Mouse (Mus musculus) G1E (cell line): ENCODE results near the gene Cish.

Experiments
- CTCF ChIP-seq: IDR thresholded peaks from 2 replicates; pipeline ENCODE4 v1.5.1; 2012; ENCODE audit warnings: low read depth, low read length, inconsistent platforms, mixed read lengths
- GATA2 ChIP-seq: IDR thresholded peaks from 2 replicates; pipeline ENCODE4 v1.6.1; 2012; ENCODE audit warnings: low read depth, low read length, inconsistent platforms, borderline replicate concordance

- TF ChIP-seq CTCF, result no peak
- TF ChIP-seq GATA2, result no peak
Measured at GRCm38 (mm10) chr9:107263912-107264311, 31.9 kb upstream of the Cish start.
